Mouse (Mus musculus): ENCODE data around the gene Olfr1090.

Olfr1090 gene

GRCm38 (mm10) chr2:86758893-86759292, at the start of gene Olfr1090:
TSS of gene Olfr1090 (minus strand) at chr2:86758993.
- DNase-seq: no peak

- DNase-seq: no peak
Measured at GRCm38 (mm10) chr2:86782179-86782578, 23.4 kb upstream of the Olfr1090 start, which contains the start of gene Olfr1093. TSS of gene Olfr1093 (plus strand) at chr2:86782479.

GRCm38 (mm10) chr2:86761050-86761449, 2.3 kb upstream of the Olfr1090 start:
- DNase-seq: no peak

GRCm38 (mm10) chr2:86733601-86734000, 25.2 kb downstream of the Olfr1090 start, which contains the start of gene Olfr1089:
TSS of gene Olfr1089 (minus strand) at chr2:86733701.
- DNase-seq: no peak
